Mouse (Mus musculus): ENCODE data around the gene Rbm25. TPM values are rescaled to one million over a fixed set of nuclear protein-coding genes. Genes with fewer than 3 reads are reported as not detected.
"Not testable (repeated sequence)": the region's sequence is repeated elsewhere in the genome, so short reads cannot be mapped to it uniquely, and the experiment has no call there.

The Rbm25 gene
- 301 and 329 TPM in 2 replicates for polyA plus RNA-seq (2015; fragmentation: Nextera tagmentation; extraction: Ambion mirVana)

- Histone ChIP-seq H3K4me1 (replicated peaks) (peaks cover 17% of the 10 kb centered on the region), H3K4me2 (replicated peaks) (peak within 1 kb of the TSS; percentile 67), H3K9ac (replicated peaks) (peak within 1 kb of the TSS; percentile 97), H3K4me3 (replicated peaks) (peak within 1 kb of the TSS; percentile 98), H3K27ac (peak within 1 kb of the TSS; percentile 96)
- not testable (repeated sequence) for ATAC-seq, H3K27me3 ChIP-seq, H3K9me3 ChIP-seq, H3K36me3 ChIP-seq
- no CpG with 5 or more reads among the region's 5 CpGs for WGBS
Measured at GRCm38 (mm10) chr12:83630936-83631335, at the start of gene Rbm25. Gene Rbm25 (plus strand): TSS chr12:83631236.

GRCm38 (mm10) chr12:83582106-83582505 lies 48.9 kb upstream of the Rbm25 start:
- H3K27me3 ChIP-seq = no peaks in the 10 kb centered on the region
- H3K9me3 ChIP-seq = no peaks in the 10 kb centered on the region
- H3K27ac ChIP-seq = no peak overlapping the region
- no peak for ATAC-seq
- H3K4me2 ChIP-seq (replicated peaks) = no peak overlapping the region
- 0 out of 2 replicates have a peak overlapping the region, but pooled peaks have one; percentile 11 for H3K9ac ChIP-seq (replicated peaks)
- WGBS = 75% methylated on average over 4 of the region's 4 CpGs
- peaks cover 24% of the 10 kb centered on the region for H3K4me1 ChIP-seq (replicated peaks)
- peaks cover 61% of the 10 kb centered on the region for H3K36me3 ChIP-seq
- H3K4me3 ChIP-seq (replicated peaks) = no peak overlapping the region

- no peak overlapping the region for H3K27ac ChIP-seq
- ATAC-seq = no peak
- H3K4me1 ChIP-seq (replicated peaks) = peaks cover 24% of the 10 kb centered on the region
- no peak overlapping the region for H3K4me3 ChIP-seq (replicated peaks)
- H3K36me3 ChIP-seq = peaks cover 61% of the 10 kb centered on the region
- no peaks in the 10 kb centered on the region for H3K9me3 ChIP-seq
- H3K27me3 ChIP-seq = no peaks in the 10 kb centered on the region
- 78% methylated on average over 4 of the region's 4 CpGs for WGBS
- no peak overlapping the region for H3K4me2 ChIP-seq (replicated peaks)
- no peak overlapping the region for H3K9ac ChIP-seq (replicated peaks)
Measured at GRCm38 (mm10) chr12:83582747-83583146, 48.3 kb upstream of the Rbm25 start.

GRCm38 (mm10) chr12:83586628-83587027 lies 44.4 kb upstream of the Rbm25 start:
- Histone ChIP-seq H3K4me1 (replicated peaks) (peaks cover 8% of the 10 kb centered on the region), H3K4me2 (replicated peaks) (no peak overlapping the region), H3K36me3 (peaks cover 80% of the 10 kb centered on the region), H3K27me3 (no peaks in the 10 kb centered on the region), H3K9me3 (no peaks in the 10 kb centered on the region), H3K4me3 (replicated peaks) (no peak overlapping the region), H3K27ac (no peak overlapping the region), H3K9ac (replicated peaks) (no peak overlapping the region)
- ATAC-seq = no peak
- 96% methylated on average over 5 of the region's 5 CpGs for WGBS

- H3K4me1 ChIP-seq (replicated peaks) = peaks cover 38% of the 10 kb centered on the region
- WGBS = 92% methylated on average over 8 of the region's 8 CpGs
- H3K4me3 ChIP-seq (replicated peaks) = no peak overlapping the region
- no peak overlapping the region for H3K4me2 ChIP-seq (replicated peaks)
- H3K27me3 ChIP-seq = no peaks in the 10 kb centered on the region
- no peak for ATAC-seq
- H3K9me3 ChIP-seq = no peaks in the 10 kb centered on the region
- no peak overlapping the region for H3K27ac ChIP-seq
- no peak overlapping the region for H3K9ac ChIP-seq (replicated peaks)
- peaks cover 74% of the 10 kb centered on the region for H3K36me3 ChIP-seq
Measured at GRCm38 (mm10) chr12:83591754-83592501, 39.1 kb upstream of the Rbm25 start.

GRCm38 (mm10) chr12:83594454-83595040 lies 36.5 kb upstream of the Rbm25 start:
- Histone ChIP-seq H3K4me1 (replicated peaks) (peaks cover 38% of the 10 kb centered on the region), H3K9me3 (no peaks in the 10 kb centered on the region), H3K9ac (replicated peaks) (0 out of 2 replicates have a peak overlapping the region, but pooled peaks have one; percentile 25), H3K4me3 (replicated peaks) (no peak overlapping the region), H3K36me3 (peaks cover 47% of the 10 kb centered on the region), H3K4me2 (replicated peaks) (peak overlapping the region; percentile 82), H3K27ac (no peak overlapping the region), H3K27me3 (no peaks in the 10 kb centered on the region)
- no peak for ATAC-seq
- 91% methylated on average over 9 of the region's 9 CpGs for WGBS

- H3K9ac ChIP-seq (replicated peaks) = peak overlapping the region; percentile 97
- WGBS = 8% methylated on average over 18 of the region's 20 CpGs
- H3K4me2 ChIP-seq (replicated peaks) = peak overlapping the region; percentile 82
- no peaks in the 10 kb centered on the region for H3K27me3 ChIP-seq
- peaks cover 38% of the 10 kb centered on the region for H3K4me1 ChIP-seq (replicated peaks)
- H3K27ac ChIP-seq = peak overlapping the region; percentile 97
- no peaks in the 10 kb centered on the region for H3K9me3 ChIP-seq
- ATAC-seq = no peak
- H3K36me3 ChIP-seq = peaks cover 32% of the 10 kb centered on the region
- H3K4me3 ChIP-seq (replicated peaks) = peak overlapping the region; percentile 96
Measured at GRCm38 (mm10) chr12:83596191-83596954, 34.7 kb upstream of the Rbm25 start.

- Histone ChIP-seq H3K4me3 (replicated peaks) (peak within 1 kb of the TSS; percentile 96), H3K27ac (peak within 1 kb of the TSS; percentile 97), H3K9ac (replicated peaks) (peak within 1 kb of the TSS; percentile 97), H3K9me3 (no peaks in the 10 kb centered on the region), H3K27me3 (no peaks in the 10 kb centered on the region), H3K4me1 (replicated peaks) (peaks cover 38% of the 10 kb centered on the region), H3K4me2 (replicated peaks) (peak within 1 kb of the TSS; percentile 82), H3K36me3 (peaks cover 25% of the 10 kb centered on the region)
- WGBS = under 1% methylated on average over 27 of the region's 28 CpGs
- peak; percentile 100 for ATAC-seq
Measured at GRCm38 (mm10) chr12:83597025-83597501, 34.0 kb upstream of the Rbm25 start, which contains the start of gene Zfyve1. Gene Zfyve1 (minus strand): TSS chr12:83597222.

GRCm38 (mm10) chr12:83597881-83598280 lies 33.2 kb upstream of the Rbm25 start:
- peaks cover 17% of the 10 kb centered on the region for H3K36me3 ChIP-seq
- H3K27me3 ChIP-seq = no peaks in the 10 kb centered on the region
- H3K4me3 ChIP-seq (replicated peaks) = no peak overlapping the region
- peaks cover 32% of the 10 kb centered on the region for H3K4me1 ChIP-seq (replicated peaks)
- H3K27ac ChIP-seq = no peak overlapping the region
- H3K4me2 ChIP-seq (replicated peaks) = no peak overlapping the region
- 90% methylated on average over 2 of the region's 2 CpGs for WGBS
- no peak for ATAC-seq
- H3K9me3 ChIP-seq = no peaks in the 10 kb centered on the region
- H3K9ac ChIP-seq (replicated peaks) = no peak overlapping the region

GRCm38 (mm10) chr12:83602285-83602684 lies 28.8 kb upstream of the Rbm25 start:
- Histone ChIP-seq H3K9ac (replicated peaks) (no peak overlapping the region), H3K4me2 (replicated peaks) (no peak overlapping the region), H3K36me3 (no peaks in the 10 kb centered on the region), H3K4me1 (replicated peaks) (no peaks in the 10 kb centered on the region), H3K27ac (no peak overlapping the region), H3K4me3 (replicated peaks) (no peak overlapping the region), H3K27me3 (no peaks in the 10 kb centered on the region), H3K9me3 (no peaks in the 10 kb centered on the region)
- no peak for ATAC-seq
- WGBS = 91% methylated on average over 5 of the region's 5 CpGs

GRCm38 (mm10) chr12:83606411-83606810 lies 24.6 kb upstream of the Rbm25 start:
- not testable (repeated sequence) for H3K36me3 ChIP-seq; H3K4me3 ChIP-seq (replicated peaks); ATAC-seq; H3K27me3 ChIP-seq; H3K4me2 ChIP-seq (replicated peaks); H3K4me1 ChIP-seq (replicated peaks); H3K9me3 ChIP-seq; H3K27ac ChIP-seq; H3K9ac ChIP-seq (replicated peaks)
- 92% methylated on average over 2 of the region's 2 CpGs for WGBS

- H3K4me3 ChIP-seq (replicated peaks) = no peak overlapping the region
- H3K9me3 ChIP-seq = no peaks in the 10 kb centered on the region
- no peak overlapping the region for H3K4me2 ChIP-seq (replicated peaks)
- no peaks in the 10 kb centered on the region for H3K27me3 ChIP-seq
- no peak overlapping the region for H3K27ac ChIP-seq
- no peaks in the 10 kb centered on the region for H3K4me1 ChIP-seq (replicated peaks)
- no peaks in the 10 kb centered on the region for H3K36me3 ChIP-seq
- no peak for ATAC-seq
- H3K9ac ChIP-seq (replicated peaks) = no peak overlapping the region
- WGBS = 97% methylated on average over 5 of the region's 5 CpGs
Measured at GRCm38 (mm10) chr12:83617261-83617660, 13.8 kb upstream of the Rbm25 start.

Data from midbrain, embryonic 13.5 days (tissue).